Mouse (Mus musculus): ENCODE results near the gene Atmin. TPM values are rescaled to one million over a fixed set of nuclear protein-coding genes. Genes with fewer than 3 reads are reported as not detected.

Gene Atmin
- 3.6 and 3.7 TPM in 2 replicates for polyA plus RNA-seq (2015; fragmentation: Nextera tagmentation; extraction: Ambion mirVana)

GRCm38 (mm10) chr8:116943161-116943554 is at the start of gene Atmin:
Gene Atmin (plus strand): TSS chr8:116943393.
- Histone ChIP-seq H3K4me1 (replicated peaks) (peaks cover 53% of the 10 kb centered on the region), H3K27ac (replicated peaks) (peak within 1 kb of the TSS; percentile 38; the same call in 1 of the 2 replicates), H3K9ac (peak within 1 kb of the TSS; percentile 88), H3K4me2 (peak within 1 kb of the TSS; percentile 97), H3K27me3 (no peaks in the 10 kb centered on the region), H3K9me3 (replicated peaks) (no peaks in the 10 kb centered on the region), H3K36me3 (replicated peaks) (peaks cover 24% of the 10 kb centered on the region), H3K4me3 (replicated peaks) (peak within 1 kb of the TSS; percentile 97)
- under 1% methylated on average over 36 of the region's 46 CpGs for WGBS (ENCODE audit: insufficient replicate concordance)
- peak; percentile 85 for ATAC-seq (ENCODE audit: insufficient read depth)

GRCm38 (mm10) chr8:116893938-116894337 is 49.3 kb upstream of the Atmin start:
- no peak overlapping the region for H3K27ac ChIP-seq (replicated peaks)
- peaks cover 44% of the 10 kb centered on the region for H3K36me3 ChIP-seq (replicated peaks)
- H3K9me3 ChIP-seq (replicated peaks) = no peaks in the 10 kb centered on the region
- no peak for ATAC-seq (ENCODE audit: insufficient read depth)
- H3K4me3 ChIP-seq (replicated peaks) = no peak overlapping the region
- WGBS (ENCODE audit: insufficient replicate concordance) = 61% methylated on average over 11 of the region's 11 CpGs
- H3K27me3 ChIP-seq = no peaks in the 10 kb centered on the region
- no peaks in the 10 kb centered on the region for H3K4me1 ChIP-seq (replicated peaks)
- H3K9ac ChIP-seq = no peak overlapping the region
- H3K4me2 ChIP-seq = no peak overlapping the region

GRCm38 (mm10) chr8:116895521-116895920 is 47.7 kb upstream of the Atmin start:
- Histone ChIP-seq H3K9me3 (replicated peaks) (no peaks in the 10 kb centered on the region), H3K36me3 (replicated peaks) (peaks cover 30% of the 10 kb centered on the region), H3K4me3 (replicated peaks) (no peak overlapping the region), H3K27ac (replicated peaks) (no peak overlapping the region), H3K4me2 (no peak overlapping the region), H3K9ac (no peak overlapping the region), H3K27me3 (no peaks in the 10 kb centered on the region), H3K4me1 (replicated peaks) (no peaks in the 10 kb centered on the region)
- no peak for ATAC-seq (ENCODE audit: insufficient read depth)
- 89% methylated on average over 6 of the region's 6 CpGs for WGBS (ENCODE audit: insufficient replicate concordance)

GRCm38 (mm10) chr8:116904736-116905135 is 38.5 kb upstream of the Atmin start:
- no peak overlapping the region for H3K4me3 ChIP-seq (replicated peaks)
- no peak overlapping the region for H3K27ac ChIP-seq (replicated peaks)
- WGBS (ENCODE audit: insufficient replicate concordance) = 92% methylated on average over 4 of the region's 4 CpGs
- H3K4me2 ChIP-seq = no peak overlapping the region
- no peaks in the 10 kb centered on the region for H3K27me3 ChIP-seq
- H3K9ac ChIP-seq = no peak overlapping the region
- H3K36me3 ChIP-seq (replicated peaks) = peaks cover 39% of the 10 kb centered on the region
- H3K4me1 ChIP-seq (replicated peaks) = no peaks in the 10 kb centered on the region
- H3K9me3 ChIP-seq (replicated peaks) = no peaks in the 10 kb centered on the region
- ATAC-seq (ENCODE audit: insufficient read depth) = no peak

- H3K27ac ChIP-seq (replicated peaks) = no peak overlapping the region
- H3K4me3 ChIP-seq (replicated peaks) = no peak overlapping the region
- H3K36me3 ChIP-seq (replicated peaks) = peaks cover 45% of the 10 kb centered on the region
- H3K9me3 ChIP-seq (replicated peaks) = no peaks in the 10 kb centered on the region
- 73% methylated on average over 4 of the region's 4 CpGs for WGBS (ENCODE audit: insufficient replicate concordance)
- no peaks in the 10 kb centered on the region for H3K4me1 ChIP-seq (replicated peaks)
- H3K4me2 ChIP-seq = no peak overlapping the region
- no peak overlapping the region for H3K9ac ChIP-seq
- no peaks in the 10 kb centered on the region for H3K27me3 ChIP-seq
- no peak for ATAC-seq (ENCODE audit: insufficient read depth)
Measured at GRCm38 (mm10) chr8:116905252-116905651, 37.9 kb upstream of the Atmin start.

GRCm38 (mm10) chr8:116905836-116906235 is 37.4 kb upstream of the Atmin start:
- no peak overlapping the region for H3K4me2 ChIP-seq
- H3K4me3 ChIP-seq (replicated peaks) = no peak overlapping the region
- no peaks in the 10 kb centered on the region for H3K27me3 ChIP-seq
- peaks cover 50% of the 10 kb centered on the region for H3K36me3 ChIP-seq (replicated peaks)
- no peaks in the 10 kb centered on the region for H3K9me3 ChIP-seq (replicated peaks)
- H3K4me1 ChIP-seq (replicated peaks) = no peaks in the 10 kb centered on the region
- H3K9ac ChIP-seq = no peak overlapping the region
- 81% methylated on average over 4 of the region's 4 CpGs for WGBS (ENCODE audit: insufficient replicate concordance)
- H3K27ac ChIP-seq (replicated peaks) = no peak overlapping the region
- no peak for ATAC-seq (ENCODE audit: insufficient read depth)

- under 1% methylated on average over 22 of the region's 22 CpGs for WGBS (ENCODE audit: insufficient replicate concordance)
- Histone ChIP-seq H3K27ac (replicated peaks) (peak overlapping the region; percentile 89), H3K27me3 (no peaks in the 10 kb centered on the region)
Measured at GRCm38 (mm10) chr8:116921005-116921336, 22.2 kb upstream of the Atmin start.

GRCm38 (mm10) chr8:116921337-116922059 is 21.7 kb upstream of the Atmin start, which contains the start of the genes Cmc2 and Cenpn:
Gene Cmc2 (minus strand): TSS chr8:116921455.
Gene Cenpn (plus strand): TSS chr8:116921730.
- peak within 1 kb of the TSS; percentile 89 for H3K4me3 ChIP-seq (replicated peaks)
- under 1% methylated on average over 57 of the region's 57 CpGs for WGBS (ENCODE audit: insufficient replicate concordance)
- peak within 1 kb of the TSS; percentile 89 for H3K27ac ChIP-seq (replicated peaks)
- ATAC-seq (ENCODE audit: insufficient read depth) = peak; percentile 94
- peak within 1 kb of the TSS; percentile 85 for H3K9ac ChIP-seq
- no peaks in the 10 kb centered on the region for H3K27me3 ChIP-seq
- H3K9me3 ChIP-seq (replicated peaks) = no peaks in the 10 kb centered on the region
- peaks cover 31% of the 10 kb centered on the region for H3K36me3 ChIP-seq (replicated peaks)
- peak within 1 kb of the TSS; percentile 80 for H3K4me2 ChIP-seq
- H3K4me1 ChIP-seq (replicated peaks) = peaks cover 37% of the 10 kb centered on the region

More at GRCm38 (mm10) chr8:116921005-116921336, 22.2 kb upstream of the Atmin start:
- Histone ChIP-seq H3K36me3 (replicated peaks) (peaks cover 31% of the 10 kb centered on the region), H3K4me1 (replicated peaks) (peaks cover 37% of the 10 kb centered on the region), H3K9me3 (replicated peaks) (no peaks in the 10 kb centered on the region), H3K9ac (peak overlapping the region; percentile 85), H3K4me2 (peak overlapping the region; percentile 80), H3K4me3 (replicated peaks) (peak overlapping the region; percentile 89)
- peak; percentile 71 for ATAC-seq (ENCODE audit: insufficient read depth)

GRCm38 (mm10) chr8:116922060-116922757 is 21.0 kb upstream of the Atmin start:
- Histone ChIP-seq H3K9ac (peak overlapping the region; percentile 85), H3K4me2 (peak overlapping the region; percentile 80), H3K27ac (replicated peaks) (peak overlapping the region; percentile 89), H3K4me3 (replicated peaks) (peak overlapping the region; percentile 89), H3K9me3 (replicated peaks) (no peaks in the 10 kb centered on the region), H3K36me3 (replicated peaks) (peaks cover 31% of the 10 kb centered on the region), H3K4me1 (replicated peaks) (peaks cover 34% of the 10 kb centered on the region), H3K27me3 (no peaks in the 10 kb centered on the region)
- WGBS (ENCODE audit: insufficient replicate concordance) = 25% methylated on average over 17 of the region's 17 CpGs
- ATAC-seq (ENCODE audit: insufficient read depth) = no peak

GRCm38 (mm10) chr8:116923526-116923925 is 19.7 kb upstream of the Atmin start:
- no peak overlapping the region for H3K4me2 ChIP-seq
- ATAC-seq (ENCODE audit: insufficient read depth) = no peak
- H3K27me3 ChIP-seq = no peaks in the 10 kb centered on the region
- peaks cover 43% of the 10 kb centered on the region for H3K36me3 ChIP-seq (replicated peaks)
- no peak overlapping the region for H3K4me3 ChIP-seq (replicated peaks)
- WGBS (ENCODE audit: insufficient replicate concordance) = 39% methylated on average over 8 of the region's 8 CpGs
- peaks cover 30% of the 10 kb centered on the region for H3K4me1 ChIP-seq (replicated peaks)
- H3K9ac ChIP-seq = no peak overlapping the region
- no peak overlapping the region for H3K27ac ChIP-seq (replicated peaks)
- no peaks in the 10 kb centered on the region for H3K9me3 ChIP-seq (replicated peaks)

- Histone ChIP-seq H3K36me3 (replicated peaks) (peaks cover 83% of the 10 kb centered on the region), H3K4me1 (replicated peaks) (peaks cover 7% of the 10 kb centered on the region), H3K4me2 (no peak overlapping the region), H3K27me3 (no peaks in the 10 kb centered on the region), H3K27ac (replicated peaks) (no peak overlapping the region), H3K9ac (no peak overlapping the region), H3K9me3 (replicated peaks) (no peaks in the 10 kb centered on the region), H3K4me3 (replicated peaks) (no peak overlapping the region)
- ATAC-seq (ENCODE audit: insufficient read depth) = peak; percentile 14; the same call in 1 of the 2 replicates
- WGBS (ENCODE audit: insufficient replicate concordance) = 78% methylated on average over 9 of the region's 9 CpGs
Measured at GRCm38 (mm10) chr8:116927880-116928279, 15.3 kb upstream of the Atmin start.
